Mouse (Mus musculus): ENCODE results near the gene Supt6.

Gene Supt6

GRCm38 (mm10) chr11:78164924-78165760 is 80.6 kb downstream of the Supt6 start, which contains the start of gene Traf4:
Traf4 (minus strand) TSS chr11:78165589.
- DNase-seq, result peak; percentile 74

DNA sequence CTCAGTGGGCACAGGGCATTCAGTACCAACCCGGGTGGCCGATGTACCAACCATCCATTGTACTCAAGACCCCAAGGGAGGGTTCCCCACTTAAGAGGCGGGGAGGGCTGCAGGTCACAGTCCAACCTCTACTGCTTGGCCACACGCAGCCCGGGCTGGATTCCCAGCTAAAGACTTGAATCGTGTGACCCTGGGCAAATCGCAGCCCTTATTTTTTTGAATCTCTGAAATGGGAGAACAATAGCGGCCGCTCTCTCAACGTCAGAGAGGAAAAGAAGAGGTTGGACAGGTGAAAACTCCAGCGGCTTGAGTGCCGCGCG is 81.2 kb downstream of the Supt6 start:
- no peak for DNase-seq

DNA sequence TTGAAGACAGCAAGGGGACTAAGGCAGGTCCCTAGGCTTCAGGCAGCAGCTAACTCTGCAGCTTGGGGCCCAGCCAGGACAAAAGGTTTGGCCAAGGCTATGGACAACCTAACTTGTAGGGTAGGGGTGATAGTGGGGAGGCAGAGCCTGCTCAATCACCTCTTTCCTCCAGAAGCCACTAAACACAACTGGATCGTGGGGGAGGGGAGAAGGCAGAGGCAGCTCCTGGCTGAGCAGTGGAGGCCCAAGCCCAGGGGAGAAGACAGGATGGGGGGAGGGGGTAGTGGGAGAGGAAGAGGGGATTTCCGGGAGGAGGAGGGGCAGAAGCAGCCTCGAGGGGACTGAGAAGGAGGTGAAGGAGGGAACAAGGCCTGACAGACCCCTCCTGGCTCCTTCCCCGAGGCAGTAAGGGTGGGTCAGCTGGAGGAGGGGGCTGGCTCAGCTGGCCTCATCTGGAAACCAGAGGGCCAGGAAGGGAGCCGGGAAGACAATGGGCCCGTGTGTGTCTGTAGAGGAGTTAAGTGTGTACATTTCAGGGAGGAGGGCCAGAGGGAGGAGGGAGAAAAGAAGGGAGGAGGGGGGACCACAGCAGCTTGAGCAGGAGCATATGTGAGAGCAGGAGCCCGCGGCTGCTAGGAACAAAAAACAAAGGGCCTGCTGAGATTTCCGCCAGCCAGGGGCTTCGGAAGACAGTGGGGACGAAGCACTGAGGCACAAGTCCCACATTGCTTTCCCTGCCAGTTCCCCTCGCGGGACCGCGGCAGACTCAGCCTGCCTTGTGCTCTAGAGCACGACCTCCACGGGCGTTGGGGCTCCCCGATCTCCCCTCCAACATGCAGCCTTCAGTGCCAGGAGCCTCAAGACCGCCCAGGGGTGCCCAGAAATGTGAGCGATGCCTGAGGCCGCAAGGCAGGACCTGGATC is 81.8 kb downstream of the Supt6 start:
- peak; percentile 64 for DNase-seq

DNA sequence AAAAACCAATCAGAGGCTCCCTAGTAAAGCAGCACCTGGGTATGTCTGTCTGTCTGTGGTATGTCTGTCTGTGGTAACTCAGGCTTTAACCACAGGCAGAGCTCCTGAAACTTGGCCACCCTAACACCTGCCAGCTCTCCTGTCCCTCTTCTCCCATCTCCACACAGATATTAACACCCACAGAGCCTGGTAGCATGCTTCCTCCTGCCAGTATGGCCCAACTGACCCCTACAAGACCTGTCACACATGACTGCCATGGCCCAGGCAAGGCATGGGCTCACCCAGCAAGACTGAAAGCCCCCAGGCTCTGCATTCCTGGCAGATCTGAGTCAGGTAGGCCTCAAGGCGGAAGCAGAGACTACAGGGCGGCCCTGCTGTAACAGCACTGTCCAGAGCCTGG is 82.7 kb downstream of the Supt6 start:
- DNase-seq, result no peak

DNA sequence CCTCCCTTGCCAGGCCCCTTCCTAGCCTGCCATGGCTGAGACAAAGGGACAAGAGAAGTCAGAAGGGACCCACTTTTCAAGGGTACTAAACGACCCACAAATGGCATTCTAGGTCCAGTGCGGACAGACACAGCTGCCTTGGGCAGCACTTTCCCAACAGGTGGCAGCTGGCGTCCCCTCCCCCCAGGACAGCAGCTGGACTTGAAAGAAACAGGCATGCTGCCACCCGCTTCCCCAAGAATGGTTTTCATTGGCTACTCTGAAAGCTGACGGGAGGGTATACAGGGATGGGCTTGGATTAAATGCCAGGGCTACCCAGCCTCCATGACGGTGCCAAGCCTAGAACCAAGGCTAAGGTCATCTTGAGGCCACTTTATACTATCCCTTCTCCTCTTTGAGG is 83.3 kb downstream of the Supt6 start:
- peak; percentile 55 for DNase-seq

DNA sequence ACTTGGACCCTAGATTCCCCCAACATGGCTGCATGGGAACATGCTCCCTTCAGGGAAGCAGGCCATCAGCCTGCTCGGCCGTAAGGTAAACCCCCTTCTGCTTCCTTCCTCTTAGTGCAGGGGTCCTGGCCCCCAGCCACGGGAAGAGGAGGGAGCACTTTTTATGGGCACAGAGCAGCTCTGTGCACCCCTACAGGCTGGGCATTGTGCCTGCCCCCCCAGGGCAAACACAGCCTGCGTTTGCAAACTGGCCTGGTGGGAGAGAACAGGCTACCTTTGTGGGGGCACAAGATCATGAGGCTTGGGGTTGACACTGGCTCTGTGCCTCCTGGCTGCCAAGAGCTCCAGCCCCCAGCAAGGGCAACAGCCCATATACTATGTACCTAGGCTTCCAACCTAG is 83.8 kb downstream of the Supt6 start:
- DNase-seq, result no peak

GRCm38 (mm10) chr11:78161169-78161568 is 84.6 kb downstream of the Supt6 start:
- DNase-seq, result no peak

GRCm38 (mm10) chr11:78160675-78161074 is 85.1 kb downstream of the Supt6 start:
- no peak for DNase-seq

- no peak for DNase-seq
These were observed 85.6 kb downstream of the Supt6 start for GRCm38 (mm10) chr11:78160171-78160570.

DNA sequence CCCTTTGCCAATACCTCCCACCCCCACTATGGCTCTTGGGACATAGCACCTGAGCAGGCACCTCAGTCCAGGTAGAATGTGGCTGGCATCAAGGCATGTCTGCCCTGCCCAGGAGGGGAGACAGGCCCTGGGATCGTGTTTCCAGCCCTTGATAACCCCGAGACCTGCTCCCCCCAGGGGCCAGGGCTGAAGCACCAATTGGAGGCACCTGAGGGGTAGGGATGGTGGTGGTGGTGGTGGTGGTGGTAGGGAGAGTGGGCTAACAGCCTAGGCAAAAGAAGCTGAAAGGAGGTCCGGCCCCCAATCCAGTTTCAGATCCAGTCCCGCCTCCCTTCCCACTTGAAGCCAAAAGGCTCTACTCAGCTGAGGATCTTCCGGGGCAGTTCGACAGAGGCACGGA is 86.2 kb downstream of the Supt6 start:
- DNase-seq, result no peak

DNA sequence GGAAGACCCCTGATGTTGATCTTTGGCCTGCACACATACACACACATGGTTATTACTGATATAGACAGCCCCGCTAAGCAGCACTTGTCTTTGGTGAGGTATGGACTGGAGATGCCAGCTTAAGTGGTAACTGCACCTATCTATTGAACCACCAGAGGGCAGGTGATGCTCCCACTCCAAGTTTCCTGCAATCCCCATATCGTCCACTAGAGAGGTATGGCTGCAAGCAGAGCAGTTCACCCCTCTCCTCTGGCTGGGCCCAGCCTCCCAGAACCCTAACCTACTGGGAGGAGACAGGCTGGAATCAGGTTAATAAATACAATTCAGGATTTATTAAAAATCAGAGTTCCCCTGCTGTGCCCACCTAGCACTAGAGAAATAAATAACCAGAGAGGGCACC is 86.7 kb downstream of the Supt6 start:
- peak; percentile 79 for DNase-seq
